Mouse (Mus musculus) kidney, adult 9 months (tissue): Measurements from ENCODE around the gene Nlrp1b.

Source experiments
- DNase-seq: peaks from one replicate; pipeline ENCODE4 v3.0.0; 2022

Gene Nlrp1b

DNA sequence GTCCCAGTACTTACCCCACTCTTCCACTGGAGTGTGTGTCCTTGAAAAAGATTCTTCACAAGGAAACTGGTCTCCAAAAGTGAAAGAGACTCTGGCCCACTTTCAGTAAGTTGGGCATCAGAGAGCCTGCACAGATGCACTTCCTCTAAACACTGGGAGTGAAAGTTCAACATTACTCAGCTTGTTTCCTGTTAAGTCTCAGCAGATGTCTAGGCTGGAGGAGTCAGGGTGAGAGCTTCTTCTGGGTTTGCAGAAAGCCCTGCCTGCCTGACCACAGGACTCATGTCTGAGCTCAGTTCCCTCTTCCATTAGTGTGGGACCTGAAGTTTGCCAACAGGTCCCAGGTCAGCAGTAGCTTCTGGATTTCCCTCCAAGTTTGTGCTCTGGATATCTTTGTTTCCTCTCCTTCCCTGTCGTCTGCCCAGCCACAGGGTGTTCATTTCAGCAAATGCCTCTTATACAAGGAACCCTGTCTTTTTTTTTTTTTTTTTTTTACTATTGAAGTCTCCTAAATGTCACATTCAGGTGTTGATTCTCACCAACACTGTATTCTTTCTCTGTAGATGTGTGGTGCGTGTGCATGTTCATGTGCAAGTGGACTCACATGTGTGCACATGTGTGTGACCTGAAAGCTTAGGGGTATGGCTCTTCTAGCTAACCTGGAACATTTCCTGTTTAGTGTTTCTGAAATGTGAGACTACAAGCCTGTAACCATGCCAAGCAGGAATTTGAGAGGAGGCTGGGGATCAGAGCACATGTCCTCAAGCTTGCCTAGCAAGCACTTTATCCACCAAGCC is at the start of gene Nlrp1b:
Nlrp1b (minus strand) TSS at position 50 of the 797 bp plus-strand sequence.
- DNase-seq: peak; percentile 6

DNA sequence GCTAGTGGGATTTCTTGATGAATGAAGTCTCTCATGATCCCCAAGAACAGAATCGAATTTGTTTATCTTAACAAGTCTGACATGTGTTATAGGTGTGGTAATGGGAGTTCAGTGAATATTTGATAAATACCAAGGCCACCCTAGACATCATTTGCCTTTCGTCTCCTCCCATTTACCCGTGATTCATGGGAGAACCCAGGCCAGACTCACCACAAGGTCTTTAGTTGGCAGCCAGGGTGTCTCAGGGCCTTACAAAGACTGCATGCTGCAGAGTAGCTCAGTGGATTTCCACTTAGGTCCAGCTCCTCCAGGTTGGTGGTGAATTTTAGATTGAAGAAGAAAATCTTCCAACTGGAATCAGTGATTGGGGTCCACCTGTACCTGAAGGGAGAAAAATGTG is 30.5 kb upstream of the Nlrp1b start:
- DNase-seq: no peak

DNA sequence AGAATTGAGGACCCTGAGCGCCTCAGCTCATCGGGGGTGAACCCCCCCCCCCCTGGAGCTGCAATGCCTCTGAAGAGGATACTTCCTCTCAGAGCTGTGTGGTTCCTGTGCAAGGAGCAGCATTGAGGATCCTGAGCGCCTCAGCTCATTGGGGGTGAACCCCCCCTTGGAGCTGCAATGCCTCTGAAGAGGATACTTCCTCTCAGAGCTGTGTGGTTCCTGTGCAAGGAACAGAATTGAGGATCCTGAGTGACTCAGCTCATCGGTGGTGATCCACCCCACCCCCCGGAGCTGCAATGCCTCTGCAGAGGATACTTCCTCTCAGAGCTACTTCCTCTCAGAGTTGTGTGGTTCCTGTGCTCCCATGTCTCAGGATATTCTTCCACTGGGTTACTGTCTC is 20.8 kb upstream of the Nlrp1b start:
- no peak for DNase-seq

DNA sequence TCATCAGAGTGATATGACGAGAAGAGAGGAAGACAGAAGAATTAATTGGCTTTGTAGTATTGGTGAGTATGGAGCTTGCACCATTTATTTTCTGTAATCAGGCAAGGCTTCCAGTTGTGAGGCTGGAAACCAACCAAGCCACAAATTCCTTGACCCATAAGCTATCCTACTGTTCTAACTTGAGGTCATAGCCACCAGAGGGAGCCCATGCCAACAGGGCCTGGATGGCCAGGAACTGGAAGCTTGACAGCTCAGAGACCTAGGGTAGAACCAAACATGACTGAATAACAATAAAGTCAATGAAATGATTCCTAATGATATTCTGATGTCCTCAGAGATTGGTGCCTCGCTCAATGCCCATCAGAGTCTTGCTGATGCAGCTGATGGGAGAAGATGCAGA is 5.9 kb downstream of the Nlrp1b start:
- DNase-seq: peak; percentile 21

DNA sequence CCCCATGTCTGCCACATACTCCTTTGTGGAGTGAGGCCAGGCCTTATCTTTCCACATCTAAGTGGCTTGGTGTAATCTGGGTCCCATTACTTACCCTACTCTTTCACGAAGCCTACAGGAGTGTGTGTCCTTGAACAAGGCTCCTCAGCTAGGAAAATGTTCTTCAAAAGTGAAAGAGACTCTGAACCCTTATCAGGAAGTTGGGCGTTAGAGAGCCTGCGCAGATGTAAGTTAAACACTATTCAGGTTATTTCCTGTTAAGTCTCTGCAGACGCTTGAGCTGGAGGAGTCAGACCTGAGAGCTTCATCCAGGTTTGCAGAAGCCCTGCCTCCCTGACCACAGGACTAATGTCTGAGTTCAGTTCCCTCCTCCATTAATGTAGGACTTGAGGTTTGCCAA is 27.8 kb downstream of the Nlrp1b start:
- no peak for DNase-seq

DNA sequence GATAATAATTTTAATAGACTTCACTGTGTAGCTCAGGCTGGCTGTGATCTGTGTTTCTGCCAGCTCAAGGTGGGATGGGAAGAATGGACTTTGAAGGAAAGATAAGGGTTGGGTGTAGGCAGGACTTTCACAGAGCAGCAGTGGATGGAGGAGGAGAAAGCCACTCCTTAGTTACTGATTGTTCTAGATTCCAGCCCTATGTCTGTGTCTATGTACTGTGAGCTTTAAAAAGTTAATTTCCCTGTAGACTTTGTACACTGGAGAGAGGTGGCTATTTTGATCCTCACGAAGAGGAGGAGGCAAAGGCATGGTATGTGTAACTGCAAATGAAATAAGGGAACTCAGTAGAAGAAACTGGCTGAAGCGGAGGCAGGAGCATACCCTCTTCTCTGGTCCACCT is 31.2 kb downstream of the Nlrp1b start:
- peak; percentile 25 for DNase-seq

DNA sequence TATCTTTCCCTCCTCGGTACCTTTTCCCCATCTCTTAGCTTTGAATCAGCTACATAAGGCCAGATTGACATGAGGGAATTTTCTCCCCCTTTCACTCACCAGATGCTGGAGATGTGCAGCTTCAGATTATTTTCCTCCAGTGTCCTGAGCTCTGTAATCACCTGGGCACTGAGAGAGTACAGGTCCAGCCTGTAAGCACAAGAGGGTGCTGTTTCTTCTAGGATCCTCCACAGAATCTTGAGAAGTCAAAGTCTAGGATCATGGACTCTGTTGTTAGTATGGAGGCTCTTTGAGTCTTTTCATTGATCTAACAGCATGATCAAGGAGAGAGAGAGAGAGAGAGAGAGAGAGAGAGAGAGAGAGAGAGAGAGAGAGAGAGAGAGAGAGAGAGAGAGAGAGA is 60.9 kb downstream of the Nlrp1b start:
- peak; percentile 17 for DNase-seq

DNA sequence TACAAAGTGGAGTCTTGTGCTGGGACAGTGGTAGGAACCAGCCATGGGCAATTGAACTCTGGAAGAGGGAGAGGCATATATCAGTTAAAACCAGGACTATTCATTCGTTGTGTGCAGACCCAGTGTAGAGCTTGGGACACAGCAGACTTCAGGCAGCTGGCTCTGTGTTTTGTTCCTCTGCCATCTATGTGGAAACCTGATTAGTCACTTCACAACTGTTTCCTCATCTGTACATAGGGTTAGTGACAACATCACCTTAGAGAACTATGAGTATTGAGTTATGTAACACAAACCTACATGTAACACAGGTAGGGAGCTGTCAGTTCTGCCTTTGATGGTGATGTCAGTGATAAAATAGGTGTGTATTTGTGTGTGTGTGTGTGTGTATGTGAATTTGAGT is 66.4 kb downstream of the Nlrp1b start:
- DNase-seq: no peak

DNA sequence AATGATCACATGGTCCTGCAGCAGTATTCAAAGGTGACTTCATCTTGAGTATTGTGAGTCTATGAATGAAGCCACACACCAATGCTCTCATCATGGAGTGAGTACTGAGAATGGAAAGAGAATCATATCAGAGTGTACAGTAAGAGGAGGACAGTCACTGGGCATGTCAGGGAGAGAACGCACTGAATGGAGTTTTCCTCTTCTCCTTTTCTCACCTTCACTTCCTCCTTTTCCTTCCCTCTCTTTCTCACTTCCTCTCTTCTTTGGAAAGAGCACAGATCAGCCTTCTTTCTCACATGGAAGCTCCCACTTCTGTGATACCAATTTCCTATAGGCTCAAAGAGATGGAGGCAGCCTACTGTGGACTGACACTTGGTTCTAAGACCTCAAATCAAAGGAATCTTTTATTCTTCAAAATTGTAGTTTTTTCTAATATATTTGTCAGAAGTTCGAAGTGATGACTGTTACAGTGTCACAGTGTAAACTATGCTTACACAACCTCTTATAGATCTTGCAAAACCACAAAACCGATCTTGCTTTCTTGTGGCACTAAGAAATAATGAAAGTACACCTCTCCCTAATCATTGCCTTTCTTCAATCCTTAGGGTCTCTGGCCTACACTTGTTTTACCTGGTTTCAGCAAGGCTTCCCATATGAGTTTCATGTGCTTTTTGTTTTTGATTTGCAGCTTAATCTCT is 70.9 kb downstream of the Nlrp1b start:
- DNase-seq: no peak

DNA sequence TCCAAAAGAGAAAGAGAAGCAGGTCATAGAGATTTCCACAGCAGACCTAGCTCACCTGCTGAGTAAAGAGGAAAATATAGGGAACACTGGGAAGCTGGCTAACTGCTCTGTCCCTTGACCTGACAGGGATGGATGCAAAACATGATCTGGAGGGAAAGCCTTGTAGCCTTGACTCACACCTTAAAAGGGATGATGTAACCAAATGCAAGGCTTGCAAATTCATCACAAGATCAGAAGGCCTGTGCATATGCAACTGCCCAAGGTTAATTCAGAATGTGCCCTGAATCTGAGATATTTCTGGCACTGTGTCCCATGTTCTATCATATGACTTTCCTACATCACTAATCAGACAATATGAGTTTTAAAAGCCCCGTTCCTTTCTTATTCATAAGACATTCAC is 75.3 kb downstream of the Nlrp1b start:
- no peak for DNase-seq

DNA sequence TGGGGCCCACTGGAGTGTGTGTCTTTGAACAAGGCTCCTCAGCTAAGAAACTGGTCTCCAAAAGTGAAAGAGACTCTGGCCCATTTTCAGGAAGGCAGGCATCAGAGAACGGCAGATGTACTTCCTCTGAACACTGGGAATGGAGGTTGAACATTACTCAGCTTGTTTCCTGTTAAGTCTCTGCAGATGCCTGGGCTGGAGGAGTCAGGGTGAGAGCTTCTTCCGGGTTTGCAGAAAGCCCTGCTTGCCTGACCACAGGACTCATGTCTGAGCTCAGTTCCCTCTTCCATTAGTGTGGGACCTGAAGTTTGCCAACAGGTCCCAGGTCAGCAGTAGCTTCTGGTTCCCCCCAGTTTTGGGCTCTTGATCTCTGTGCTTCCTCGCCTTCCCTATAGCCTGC is 85.9 kb downstream of the Nlrp1b start, which contains the start of gene Nlrp1a:
Nlrp1a (minus strand) TSS at position 44 of the 400 bp plus-strand sequence.
- DNase-seq: peak; percentile 12

DNA sequence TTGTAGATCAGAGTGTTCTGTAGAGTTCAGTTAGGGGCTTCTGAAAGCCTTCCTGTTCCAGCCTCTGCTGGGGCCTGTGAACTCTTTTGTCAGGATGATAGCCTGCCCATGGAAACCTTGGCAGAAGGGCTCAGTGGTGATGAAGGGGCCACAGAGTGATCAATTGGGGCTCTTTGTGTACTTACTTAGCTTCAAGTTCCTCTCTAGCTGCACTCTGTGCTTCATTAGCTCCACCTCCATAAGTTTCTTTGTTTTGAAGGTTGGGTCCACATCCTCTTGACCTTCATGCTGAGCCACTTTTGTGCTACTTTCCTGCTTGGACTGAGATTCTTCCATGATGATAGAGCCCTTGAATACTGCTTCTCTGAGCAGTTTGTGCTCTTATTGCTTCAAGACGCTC is 88.5 kb downstream of the Nlrp1b start:
- DNase-seq: peak; percentile 11

DNA sequence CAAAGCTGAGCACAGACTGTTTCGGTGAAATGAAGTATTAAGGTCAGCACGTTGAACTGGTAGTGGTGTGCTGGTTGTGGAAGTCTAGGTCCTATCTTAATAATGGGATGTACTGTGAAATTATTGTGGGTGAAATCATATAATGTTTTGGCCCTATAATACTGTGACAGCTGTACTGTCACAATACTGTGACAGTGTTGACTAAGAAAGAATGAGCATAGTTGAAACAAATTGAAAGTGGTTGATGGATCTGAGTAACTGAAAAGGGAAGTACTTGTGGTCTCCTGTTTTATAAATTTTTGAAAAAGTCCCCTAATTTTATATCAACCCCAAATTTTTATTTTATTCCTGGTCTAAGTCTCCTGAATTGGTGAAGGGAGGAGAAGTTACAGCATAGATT is 123.4 kb downstream of the Nlrp1b start:
- no peak for DNase-seq

DNA sequence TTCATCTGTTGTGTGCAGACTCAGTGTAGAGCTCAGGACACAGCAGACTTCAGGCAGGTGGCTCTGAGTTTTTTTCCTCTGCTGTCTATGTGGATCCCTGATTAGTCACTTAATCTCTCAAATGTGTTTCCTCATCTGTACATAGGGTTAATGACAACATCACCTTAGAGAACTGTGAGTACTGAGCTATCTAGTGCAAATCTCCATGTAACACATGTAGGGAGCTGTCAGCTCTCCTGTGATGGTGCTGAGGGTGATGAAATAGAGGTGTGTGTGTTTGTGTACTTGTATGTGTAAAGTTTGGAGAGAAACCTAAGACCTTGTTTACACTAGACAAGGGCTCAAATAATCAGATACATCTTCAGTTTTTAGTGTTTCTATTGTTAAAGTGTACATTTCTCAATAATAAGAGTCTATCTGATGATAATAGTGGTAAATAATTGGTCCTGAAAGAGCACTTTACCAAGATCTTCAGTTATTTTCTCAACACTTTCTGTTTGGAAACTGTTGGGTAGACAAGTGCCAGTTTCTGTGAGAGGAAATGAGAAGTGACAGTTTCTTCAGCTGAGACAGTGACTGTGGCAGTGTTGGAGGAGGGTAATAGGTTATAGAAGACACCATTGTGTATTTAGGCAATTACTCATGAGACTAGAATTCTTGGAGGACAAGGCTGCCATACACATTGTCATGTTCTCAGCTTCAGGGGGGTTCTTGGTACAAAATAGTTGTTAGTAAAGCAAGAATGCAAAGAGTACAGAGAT is 124.1 kb downstream of the Nlrp1b start:
- no peak for DNase-seq

DNA sequence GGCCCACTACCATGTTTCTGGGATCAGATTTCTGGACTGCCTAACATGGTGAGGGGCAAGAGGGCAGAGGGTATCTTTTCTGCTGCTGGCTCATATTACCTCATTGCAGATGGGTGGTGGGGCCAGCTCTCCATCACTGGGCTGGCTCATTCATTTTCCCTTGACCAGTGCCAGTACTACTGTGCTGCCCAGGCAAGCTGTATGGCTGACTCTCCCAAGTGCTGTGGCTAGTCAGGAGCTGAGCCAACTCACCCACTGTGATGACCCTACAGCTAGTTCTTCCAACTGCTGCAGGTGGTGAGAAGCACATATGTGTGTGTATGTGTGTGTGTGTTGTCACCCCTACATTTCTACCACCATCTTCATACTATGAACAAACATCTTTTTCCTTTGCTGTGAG is 126.6 kb downstream of the Nlrp1b start:
- no peak for DNase-seq
